Mouse (Mus musculus): Measurements from ENCODE around the gene Tspear. TPM values are rescaled to one million over a fixed set of nuclear protein-coding genes. Genes with fewer than 3 reads are reported as not detected.

The Tspear gene
- polyA plus RNA-seq, 1 experiment: not detected

DNA sequence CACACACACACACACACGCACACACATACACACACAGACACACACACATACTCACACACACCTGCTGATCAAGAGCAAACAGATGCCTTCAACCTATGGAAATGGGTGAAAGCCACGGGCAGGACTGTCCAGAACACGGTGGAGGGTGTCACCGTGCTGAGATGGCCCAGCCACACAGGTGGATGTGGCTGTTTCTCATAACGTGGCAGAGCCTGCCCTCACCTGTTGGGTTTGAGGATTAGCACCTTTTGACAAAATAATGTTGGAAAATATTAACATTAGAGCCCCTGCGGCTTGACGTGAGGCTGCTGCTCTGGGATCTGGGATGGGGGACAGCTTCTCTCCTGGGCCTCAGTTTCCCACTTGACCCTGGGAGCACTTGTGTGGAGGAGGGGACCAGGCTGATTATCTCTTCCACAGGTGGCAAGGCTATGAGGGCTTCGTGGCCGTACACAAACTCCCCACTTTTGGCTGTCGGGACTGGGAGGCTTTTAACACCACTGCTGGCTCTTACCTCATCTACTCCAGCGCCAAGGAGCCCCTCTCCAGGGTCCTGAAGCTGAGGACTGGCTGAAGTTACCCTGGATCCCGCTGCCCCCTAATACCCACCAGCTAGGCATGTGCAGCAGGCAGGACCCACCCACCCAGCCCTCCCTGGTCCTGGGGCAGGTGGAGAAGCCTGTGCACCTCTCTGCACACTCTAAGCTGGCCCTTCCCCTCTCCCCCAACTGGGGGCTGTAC lies 199.8 kb downstream of the Tspear start:
- Histone ChIP-seq H3ac (ENCODE audit: control insufficient read depth, insufficient read length) (no peak overlapping the region), H3K27me3 (ENCODE audit: control insufficient read depth, insufficient read depth, insufficient read length) (no peaks in the 10 kb centered on the region), H3K4me2 (ENCODE audit: low read depth) (no peak overlapping the region), H3K4me3 (no peak overlapping the region), H3K36me3 (ENCODE audit: control insufficient read depth, insufficient read depth) (no peaks in the 10 kb centered on the region), H3K79me2 (ENCODE audit: control insufficient read depth, insufficient read depth) (no peaks in the 10 kb centered on the region)
- no peak for TF ChIP-seq E2F4 (IDR thresholded peaks at IDR 0.05; ENCODE audit: insufficient read depth)
- TF ChIP-seq REST (IDR thresholded peaks at IDR 0.05; ENCODE audit: insufficient read depth, insufficient read length): peak; percentile 1

DNA sequence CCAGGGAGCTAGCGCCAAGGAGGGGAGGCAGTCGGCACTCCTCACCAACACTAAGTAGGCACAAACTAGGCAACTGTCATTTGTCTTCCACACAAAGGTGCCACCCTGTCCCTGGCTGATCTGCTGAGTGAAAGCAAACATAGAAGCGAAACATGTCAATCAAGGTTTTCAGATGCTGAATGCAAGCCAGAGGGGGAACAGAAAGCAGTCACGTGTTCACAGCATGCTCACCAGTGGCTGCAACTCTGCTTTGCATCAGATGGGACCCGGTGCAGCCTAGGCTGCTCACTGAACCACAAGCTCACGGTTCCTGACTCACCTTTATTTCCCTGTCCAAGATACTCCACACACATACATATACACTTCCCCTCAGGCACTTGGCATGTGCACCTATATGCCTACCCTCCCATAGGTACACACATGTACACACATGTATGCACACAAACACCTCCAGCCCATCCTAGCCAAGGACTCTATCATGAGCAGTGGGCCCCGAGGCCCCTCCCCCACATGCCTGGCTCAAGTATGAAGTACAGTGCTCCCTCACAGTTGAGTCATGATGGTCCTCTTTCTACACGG lies 204.7 kb downstream of the Tspear start:
- TF ChIP-seq CEBPB (IDR thresholded peaks at IDR 0.05; ENCODE audit: insufficient read depth, poor library complexity, severe bottlenecking): no peak
- TF ChIP-seq TCF12 (IDR thresholded peaks at IDR 0.05; ENCODE audit: insufficient read depth, poor library complexity, severe bottlenecking): no peak
- TF ChIP-seq MYOG (IDR thresholded peaks at IDR 0.05; ENCODE audit: control insufficient read depth in 1 of 3, insufficient read depth in 1 of 3, insufficient read length in 2 of 3, low read depth in 2 of 3): no peak
- TF ChIP-seq MYOD1 (IDR thresholded peaks at IDR 0.05; ENCODE audit: control insufficient read depth in 1 of 3, insufficient read length in 2 of 3, low read depth in 2 of 3): no peak
- no peak for TF ChIP-seq SRF (IDR thresholded peaks at IDR 0.05; ENCODE audit: control insufficient read depth, insufficient read length, low read depth)
- no peak for TF ChIP-seq REST (IDR thresholded peaks at IDR 0.05; ENCODE audit: insufficient read depth, insufficient read length)
- no peak for TF ChIP-seq TCF3 (IDR thresholded peaks at IDR 0.05; ENCODE audit: insufficient read length, low read depth)
- no peak for TF ChIP-seq POLR2AphosphoS2 (IDR thresholded peaks at IDR 0.05; ENCODE audit: insufficient read length, low read depth)
- TF ChIP-seq MAX (IDR thresholded peaks at IDR 0.05; ENCODE audit: low read depth): no peak
- no peak for TF ChIP-seq USF1 (IDR thresholded peaks at IDR 0.05; ENCODE audit: low read depth)
- no peak for TF ChIP-seq E2F4 (IDR thresholded peaks at IDR 0.05; ENCODE audit: insufficient read depth)
- TF ChIP-seq POLR2A (IDR thresholded peaks at IDR 0.05; ENCODE audit: insufficient read length, low read depth): no peak
- no peak overlapping the region for H3K4me3 ChIP-seq

DNA sequence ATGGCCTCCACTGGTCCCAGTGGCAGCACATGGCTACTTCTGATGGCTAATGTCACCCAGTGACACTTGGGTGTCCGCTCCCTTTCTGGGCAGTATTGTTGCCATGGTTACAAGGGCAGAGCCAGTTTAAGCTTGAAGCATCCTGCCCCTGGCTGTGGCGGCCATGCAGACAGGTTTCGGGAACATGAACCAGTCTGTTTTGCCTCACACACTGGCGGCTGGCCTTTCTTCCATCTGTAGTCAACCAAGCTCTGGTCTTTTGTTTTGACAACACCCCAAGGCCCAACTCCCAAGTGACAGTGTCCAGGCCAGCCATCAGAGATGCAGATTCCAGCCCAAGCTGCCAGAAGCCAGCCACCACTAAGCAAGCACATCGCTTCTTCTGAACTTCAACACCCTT lies 209.2 kb downstream of the Tspear start:
- H3K27me3 ChIP-seq (ENCODE audit: control insufficient read depth, insufficient read depth, insufficient read length): peaks cover 48% of the 10 kb centered on the region
- H3K79me2 ChIP-seq (ENCODE audit: control insufficient read depth, insufficient read depth): no peaks in the 10 kb centered on the region
- H3K4me2 ChIP-seq (ENCODE audit: low read depth): no peak overlapping the region

More for the DNA sequence above, 204.7 kb downstream of the Tspear start:
- Histone ChIP-seq H3ac (ENCODE audit: control insufficient read depth, insufficient read length) (no peak overlapping the region), H3K36me3 (ENCODE audit: control insufficient read depth, insufficient read depth) (no peaks in the 10 kb centered on the region), H3K4me2 (ENCODE audit: low read depth) (no peak overlapping the region), H3K79me2 (ENCODE audit: control insufficient read depth, insufficient read depth) (no peaks in the 10 kb centered on the region), H3K27me3 (ENCODE audit: control insufficient read depth, insufficient read depth, insufficient read length) (peaks cover 18% of the 10 kb centered on the region)

DNA sequence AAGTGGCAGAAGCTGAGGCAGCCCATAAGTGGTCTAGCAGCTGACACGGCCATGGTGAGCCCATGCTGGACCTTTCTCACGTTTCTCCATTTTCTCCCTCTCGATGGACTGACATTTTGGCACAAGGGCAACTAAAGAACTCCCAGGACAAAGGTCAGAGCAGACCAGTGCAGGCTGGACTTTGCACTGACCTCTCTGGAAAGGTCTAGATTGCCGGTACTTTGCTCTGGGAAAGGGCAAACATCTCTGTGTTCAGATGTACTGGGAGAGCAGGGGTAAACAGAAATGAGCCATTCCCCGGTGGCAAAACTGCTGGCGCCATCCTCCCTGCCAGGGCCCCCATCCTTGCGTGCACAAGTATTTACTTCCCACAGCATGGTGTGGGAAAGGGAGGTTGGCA lies 213.8 kb downstream of the Tspear start:
- no peak overlapping the region for H3ac ChIP-seq (ENCODE audit: control insufficient read depth, insufficient read length)
- no peaks in the 10 kb centered on the region for H3K36me3 ChIP-seq (ENCODE audit: control insufficient read depth, insufficient read depth)
- TF ChIP-seq USF1 (IDR thresholded peaks at IDR 0.05; ENCODE audit: low read depth): no peak
- no peak for TF ChIP-seq REST (IDR thresholded peaks at IDR 0.05; ENCODE audit: insufficient read depth, insufficient read length)
- TF ChIP-seq TCF3 (IDR thresholded peaks at IDR 0.05; ENCODE audit: insufficient read length, low read depth): no peak
- no peak for TF ChIP-seq TCF12 (IDR thresholded peaks at IDR 0.05; ENCODE audit: insufficient read depth, poor library complexity, severe bottlenecking)
- no peak for TF ChIP-seq MYOD1 (IDR thresholded peaks at IDR 0.05; ENCODE audit: control insufficient read depth in 1 of 3, insufficient read length in 2 of 3, low read depth in 2 of 3)
- TF ChIP-seq SRF (IDR thresholded peaks at IDR 0.05; ENCODE audit: control insufficient read depth, insufficient read length, low read depth): no peak
- no peak for TF ChIP-seq E2F4 (IDR thresholded peaks at IDR 0.05; ENCODE audit: insufficient read depth)
- TF ChIP-seq MYOG (IDR thresholded peaks at IDR 0.05; ENCODE audit: control insufficient read depth in 1 of 3, insufficient read depth in 1 of 3, insufficient read length in 2 of 3, low read depth in 2 of 3): no peak
- TF ChIP-seq POLR2A (IDR thresholded peaks at IDR 0.05; ENCODE audit: insufficient read length, low read depth): no peak
- H3K4me2 ChIP-seq (ENCODE audit: low read depth): no peak overlapping the region
- H3K27me3 ChIP-seq (ENCODE audit: control insufficient read depth, insufficient read depth, insufficient read length): peaks cover 65% of the 10 kb centered on the region
- H3K4me3 ChIP-seq: no peak overlapping the region
- no peaks in the 10 kb centered on the region for H3K79me2 ChIP-seq (ENCODE audit: control insufficient read depth, insufficient read depth)

More for the DNA sequence above, 209.2 kb downstream of the Tspear start:
- Histone ChIP-seq H3K4me3 (no peak overlapping the region), H3ac (ENCODE audit: control insufficient read depth, insufficient read length) (no peak overlapping the region), H3K36me3 (ENCODE audit: control insufficient read depth, insufficient read depth) (no peaks in the 10 kb centered on the region)
- TF ChIP-seq CEBPB (IDR thresholded peaks at IDR 0.05; ENCODE audit: insufficient read depth, poor library complexity, severe bottlenecking) (no peak), SRF (IDR thresholded peaks at IDR 0.05; ENCODE audit: control insufficient read depth, insufficient read length, low read depth) (no peak), TCF12 (IDR thresholded peaks at IDR 0.05; ENCODE audit: insufficient read depth, poor library complexity, severe bottlenecking) (no peak), MAX (IDR thresholded peaks at IDR 0.05; ENCODE audit: low read depth) (no peak), POLR2A (IDR thresholded peaks at IDR 0.05; ENCODE audit: insufficient read length, low read depth) (no peak), MYOG (IDR thresholded peaks at IDR 0.05; ENCODE audit: control insufficient read depth in 1 of 3, insufficient read depth in 1 of 3, insufficient read length in 2 of 3, low read depth in 2 of 3) (no peak), POLR2AphosphoS2 (IDR thresholded peaks at IDR 0.05; ENCODE audit: insufficient read length, low read depth) (no peak)

All from myocyte (in vitro differentiated cells).